14 mouse cellular contexts compared by ENCODE assay signal in genomic region chr3:56300769-56301168, GRCm38 (mm10).
DNase-seq lines count a peak whose midpoint lies in the region; ATAC-seq and TF ChIP-seq lines count a peak whose summit lies in the region.
"Had no signal": no experiment of that assay in that cellular context is flagged by ENCODE, and none has a peak within 500 bp of the region (broad histone marks: within the 10 kb centered on the region; RNA-seq: fewer than 3 reads in every experiment).

No protein-coding gene starts in this region.

- no peak overlapping the region for H3K4me3 ChIP-seq in cerebellum, adult 2 months (replicated peaks; ENCODE audit: insufficient read depth, low read depth, low read length)
- no peak overlapping the region for H3K4me3 ChIP-seq in forebrain, postnatal 0 days (ENCODE audit: low read depth, low read length)
- H3K4me3 ChIP-seq: embryonic facial prominence, embryonic 15.5 days; heart, embryonic 10.5 days; lung, embryonic 15.5 days had no signal

- H3K36me3 ChIP-seq in forebrain, postnatal 0 days (ENCODE audit: insufficient read depth) = no peaks in the 10 kb centered on the region
- H3K36me3 ChIP-seq: embryonic facial prominence, embryonic 15.5 days; heart, embryonic 10.5 days; lung, embryonic 15.5 days had no signal

- DNase-seq in left cerebral cortex, postnatal 4 days = peak; percentile 40
- no peak for DNase-seq in left cerebral cortex, adult 11 months (ENCODE audit: low spot score)
- peak; percentile 47 to 81 for DNase-seq in cerebellum, adult 2 months
- DNase-seq in forebrain, postnatal 0 days = peak; percentile 18
- DNase-seq in layer of hippocampus, postnatal 36 days = peak; percentile 37 to 40
- DNase-seq in gastrocnemius, postnatal 25 days = no peak
- no peak for DNase-seq in gastrocnemius, postnatal 4 days (ENCODE audit: low spot score in 2 of 2)
- DNase-seq: adrenal gland, postnatal 36 days; kidney, postnatal 10 days; thymus, adult 2 months had no signal

- H3K27me3 ChIP-seq in cerebellum, adult 2 months (ENCODE audit: control insufficient read depth, insufficient read depth, low read length) = no peaks in the 10 kb centered on the region
- no peaks in the 10 kb centered on the region for H3K27me3 ChIP-seq in forebrain, postnatal 0 days (ENCODE audit: insufficient read depth, low read length)
- H3K27me3 ChIP-seq: embryonic facial prominence, embryonic 15.5 days; lung, embryonic 15.5 days had no signal

- WGBS in cerebellum, adult 2 months = 12% methylated on average over 1 of the region's 1 CpGs
- WGBS in forebrain, postnatal 0 days = 59% methylated on average over 1 of the region's 1 CpGs

- ATAC-seq in forebrain, postnatal 0 days = no peak
- ATAC-seq: CD4-positive, CD25-positive, alpha-beta regulatory T cell, adult 4 months had no signal

- no peak for TF ChIP-seq CTCF in cerebellum, adult 2 months (IDR thresholded peaks at IDR 0.05; ENCODE audit: borderline replicate concordance, insufficient read depth, low read depth, low read length)
- TF ChIP-seq CTCF in forebrain, postnatal 0 days (IDR thresholded peaks at IDR 0.05; ENCODE audit: low read depth) = no peak

- no peak for TF ChIP-seq POLR2A in cerebellum, adult 2 months (IDR thresholded peaks at IDR 0.05; ENCODE audit: borderline replicate concordance, insufficient read depth, low read length)

- no peak overlapping the region for H3K27ac ChIP-seq in cerebellum, adult 2 months (ENCODE audit: insufficient read depth, low read length)
- H3K27ac ChIP-seq in forebrain, postnatal 0 days (ENCODE audit: low read depth, low read length) = no peak overlapping the region
- H3K27ac ChIP-seq: embryonic facial prominence, embryonic 15.5 days; heart, embryonic 10.5 days; lung, embryonic 15.5 days had no signal

- intact Hi-C loops in left cerebral cortex, postnatal 4 days (cut with DNase I) = no loop called here

- H3K9ac ChIP-seq in forebrain, postnatal 0 days = no peak overlapping the region
- H3K9ac ChIP-seq: embryonic facial prominence, embryonic 15.5 days; lung, embryonic 15.5 days had no signal

- H3K4me2 ChIP-seq in forebrain, postnatal 0 days (ENCODE audit: low read depth) = no peak overlapping the region
- H3K4me2 ChIP-seq: embryonic facial prominence, embryonic 15.5 days; lung, embryonic 15.5 days had no signal

- H3K9me3 ChIP-seq in forebrain, postnatal 0 days (ENCODE audit: low read length) = no peaks in the 10 kb centered on the region
- H3K9me3 ChIP-seq: embryonic facial prominence, embryonic 15.5 days; heart, embryonic 10.5 days; lung, embryonic 15.5 days had no signal

- H3K4me1 ChIP-seq in cerebellum, adult 2 months (ENCODE audit: control insufficient read depth, insufficient read depth, low read length) = peaks cover 3% of the 10 kb centered on the region; the same call in 1 of the 2 replicates
- peaks cover 4% of the 10 kb centered on the region; the same call in 1 of the 2 replicates for H3K4me1 ChIP-seq in forebrain, postnatal 0 days (ENCODE audit: insufficient read depth)
- H3K4me1 ChIP-seq: heart, embryonic 10.5 days; lung, embryonic 15.5 days had no signal

Comparison
In these comparisons a context has a peak if more than half of its experiments do, and no peak if none do; other contexts are left out.
1. DNase-seq: peak in left cerebral cortex, postnatal 4 days (single experiment), cerebellum, adult 2 months (2 of 2), forebrain, postnatal 0 days (single experiment) and layer of hippocampus, postnatal 36 days (2 of 2); none in left cerebral cortex, adult 11 months (single experiment), gastrocnemius, postnatal 25 days (single experiment) and gastrocnemius, postnatal 4 days (0 of 2).